Mouse (Mus musculus) limb, embryonic 11.5 days (tissue): ENCODE results near the gene Znrf1. TPM values are rescaled to one million over a fixed set of nuclear protein-coding genes. Genes with fewer than 3 reads are reported as not detected.

ENCODE experiments used
- ATAC-seq: fragments of 200-750 bp; cut with Nextera tagmentation; 2 replicates; pipeline ENCODE4 v1.8.0; 2017; ENCODE audit warnings: low read depth; ENCODE audit not compliant: insufficient number of reproducible peaks, low FRiP score, low TSS enrichment
- DNase-seq: peaks from one replicate; pipeline ENCODE4 v3.0.0-alpha.2; 2015; ENCODE audit warnings: low spot score
- H3K27ac ChIP-seq: fragments of 300-500 bp; sonication (generic); replicated peaks from 2 replicates; pipeline ENCODE4 v1.5.1; 2014; ENCODE audit warnings: low read depth, mild to moderate bottlenecking, low read length
- H3K27me3 ChIP-seq: fragments of 300-500 bp; sonication (generic); 2 replicates; pipeline ENCODE4 v1.6.1; 2014; ENCODE audit warnings: mild to moderate bottlenecking, low read length, mixed read lengths; ENCODE audit not compliant: control insufficient read depth, insufficient read depth
- H3K36me3 ChIP-seq: fragments of 300-500 bp; sonication (generic); 2 replicates; pipeline ENCODE4 v1.6.1; 2014; ENCODE audit warnings: mild to moderate bottlenecking, low read length, moderate library complexity, mixed read lengths; ENCODE audit not compliant: control insufficient read depth, insufficient read depth
- H3K4me1 ChIP-seq: fragments of 300-500 bp; sonication (generic); 2 replicates; pipeline ENCODE4 v1.6.1; 2014; ENCODE audit warnings: low read length, mixed read lengths; ENCODE audit not compliant: control insufficient read depth, insufficient read depth
- H3K4me2 ChIP-seq: fragments of 300-500 bp; sonication (generic); 2 replicates; pipeline ENCODE4 v1.6.1; 2014; ENCODE audit warnings: low read depth, mild to moderate bottlenecking, moderate library complexity; ENCODE audit not compliant: severe bottlenecking
- H3K4me3 ChIP-seq: fragments of 300-500 bp; sonication (generic); 2 replicates; pipeline ENCODE4 v1.5.1; 2014; ENCODE audit warnings: low read depth, low read length
- H3K9ac ChIP-seq: fragments of 300-500 bp; sonication (generic); 2 replicates; pipeline ENCODE4 v1.6.1; 2014; ENCODE audit warnings: mild to moderate bottlenecking, low read length
- H3K9me3 ChIP-seq: fragments of 300-500 bp; sonication (generic); 2 replicates; pipeline ENCODE4 v1.6.1; 2016; ENCODE audit warnings: low read length; ENCODE audit not compliant: control insufficient read depth
- WGBS: fragments of 180-500 bp; shearing (Covaris S2); extraction: QIAGEN DNeasy Blood & Tissue Kit; methylation state at CpG from one replicate; pipeline ENCODE4 v1.1.7; 2014; 5-methylcytosine and 5-hydroxymethylcytosine counted together
- polyA plus RNA-seq: library from polyadenylated mRNA; unstranded; fragments of >200 nt; fragmentation: Nextera tagmentation; extraction: Ambion mirVana; gene quantifications from 2 replicates; pipeline ENCODE4 v1.2.1, GENCODE M21; 2014

The Znrf1 gene
- polyA plus RNA-seq, 1 experiment from 2014 or later: 49.9 TPM

GRCm38 (mm10) chr8:111537765-111538158 is 1.9 kb downstream of the Znrf1 start:
- H3K9me3 ChIP-seq: no peaks in the 10 kb centered on the region
- peak overlapping the region; percentile 98 for H3K9ac ChIP-seq
- no peak overlapping the region for H3K27ac ChIP-seq
- no peaks in the 10 kb centered on the region for H3K36me3 ChIP-seq
- WGBS: 10% methylated on average over 8 of the region's 8 CpGs
- DNase-seq (no peak), ATAC-seq (no peak)
- H3K4me1 ChIP-seq: peaks cover 12% of the 10 kb centered on the region; the same call in 1 of the 2 replicates
- peak overlapping the region; percentile 74 for H3K4me2 ChIP-seq
- no peaks in the 10 kb centered on the region for H3K27me3 ChIP-seq
- peak overlapping the region; percentile 99 for H3K4me3 ChIP-seq

GRCm38 (mm10) chr8:111538194-111538593 is 2.3 kb downstream of the Znrf1 start:
- Histone ChIP-seq H3K36me3 (no peaks in the 10 kb centered on the region), H3K4me2 (peak overlapping the region; percentile 74), H3K9me3 (no peaks in the 10 kb centered on the region), H3K4me3 (peak overlapping the region; percentile 99), H3K27me3 (no peaks in the 10 kb centered on the region), H3K27ac (no peak overlapping the region), H3K4me1 (peaks cover 12% of the 10 kb centered on the region; the same call in 1 of the 2 replicates), H3K9ac (no peak overlapping the region)
- 25% methylated on average over 2 of the region's 2 CpGs for WGBS
- no peak for DNase-seq
- no peak for ATAC-seq

- DNase-seq (no peak), ATAC-seq (no peak)
- Histone ChIP-seq H3K27me3 (no peaks in the 10 kb centered on the region), H3K9ac (no peak overlapping the region), H3K9me3 (no peaks in the 10 kb centered on the region), H3K27ac (no peak overlapping the region), H3K4me3 (0 out of 2 replicates have a peak overlapping the region, but pooled peaks have one; percentile 1), H3K4me1 (peaks cover 12% of the 10 kb centered on the region; the same call in 1 of the 2 replicates), H3K4me2 (peak overlapping the region; percentile 37), H3K36me3 (no peaks in the 10 kb centered on the region)
- WGBS: 81% methylated on average over 10 of the region's 10 CpGs
Measured at GRCm38 (mm10) chr8:111539422-111540076, 3.7 kb downstream of the Znrf1 start.

- H3K4me1 ChIP-seq: peaks cover 12% of the 10 kb centered on the region; the same call in 1 of the 2 replicates
- no peak overlapping the region for H3K4me2 ChIP-seq
- no peak overlapping the region for H3K4me3 ChIP-seq
- no peaks in the 10 kb centered on the region for H3K9me3 ChIP-seq
- H3K9ac ChIP-seq: no peak overlapping the region
- H3K36me3 ChIP-seq: peaks cover 4% of the 10 kb centered on the region; the same call in 1 of the 2 replicates
- ATAC-seq (no peak), DNase-seq (no peak)
- H3K27me3 ChIP-seq: no peaks in the 10 kb centered on the region
- no peak overlapping the region for H3K27ac ChIP-seq
- WGBS: 94% methylated on average over 9 of the region's 9 CpGs
Measured at GRCm38 (mm10) chr8:111543712-111544380, 7.9 kb downstream of the Znrf1 start.

- WGBS: 90% methylated on average over 8 of the region's 8 CpGs
- Histone ChIP-seq H3K27ac (no peak overlapping the region), H3K27me3 (no peaks in the 10 kb centered on the region), H3K4me1 (0 out of 2 replicates have a peak, but pooled peaks cover 5% of the 10 kb centered on the region), H3K9me3 (no peaks in the 10 kb centered on the region), H3K9ac (no peak overlapping the region), H3K36me3 (peaks cover 4% of the 10 kb centered on the region; the same call in 1 of the 2 replicates), H3K4me2 (no peak overlapping the region), H3K4me3 (no peak overlapping the region)
- ATAC-seq (no peak), DNase-seq (no peak)
Measured at GRCm38 (mm10) chr8:111545406-111546156, 9.7 kb downstream of the Znrf1 start.

GRCm38 (mm10) chr8:111547144-111547543 is 11.2 kb downstream of the Znrf1 start:
- peaks cover 4% of the 10 kb centered on the region; the same call in 1 of the 2 replicates for H3K36me3 ChIP-seq
- no peak overlapping the region for H3K27ac ChIP-seq
- no peak for ATAC-seq
- no peaks in the 10 kb centered on the region for H3K27me3 ChIP-seq
- no peak overlapping the region for H3K4me3 ChIP-seq
- WGBS: 88% methylated on average over 3 of the region's 3 CpGs
- no peak overlapping the region for H3K9ac ChIP-seq
- no peaks in the 10 kb centered on the region for H3K4me1 ChIP-seq
- DNase-seq: no peak
- no peaks in the 10 kb centered on the region for H3K9me3 ChIP-seq
- H3K4me2 ChIP-seq: no peak overlapping the region

GRCm38 (mm10) chr8:111548201-111548600 is 12.3 kb downstream of the Znrf1 start:
- Histone ChIP-seq H3K9me3 (no peaks in the 10 kb centered on the region), H3K9ac (no peak overlapping the region), H3K4me1 (no peaks in the 10 kb centered on the region), H3K27me3 (no peaks in the 10 kb centered on the region), H3K4me3 (no peak overlapping the region), H3K36me3 (peaks cover 4% of the 10 kb centered on the region; the same call in 1 of the 2 replicates), H3K27ac (no peak overlapping the region), H3K4me2 (no peak overlapping the region)
- DNase-seq: no peak
- no peak for ATAC-seq
- 90% methylated on average over 6 of the region's 6 CpGs for WGBS
